Mouse (Mus musculus): Measurements from ENCODE around the gene Hoxd11. TPM values are rescaled to one million over a fixed set of nuclear protein-coding genes. Genes with fewer than 3 reads are reported as not detected.

Gene Hoxd11
- polyA plus RNA-seq, 1 experiment from 2014 or later = 3.6 TPM

GRCm38 (mm10) chr2:74660421-74661375, 18.7 kb upstream of the Hoxd11 start:
- Histone ChIP-seq H3K9me3 (ENCODE audit: control insufficient read depth, low read length) (no peaks in the 10 kb centered on the region), H3K4me3 (ENCODE audit: low read depth, low read length) (no peak overlapping the region), H3K27me3 (replicated peaks; ENCODE audit: control insufficient read depth, insufficient read depth, low read length) (peaks cover 100% of the 10 kb centered on the region), H3K9ac (ENCODE audit: low read length) (no peak overlapping the region), H3K27ac (ENCODE audit: low read depth) (no peak overlapping the region), H3K36me3 (ENCODE audit: control insufficient read depth, insufficient read depth, low read length) (no peaks in the 10 kb centered on the region), H3K4me2 (ENCODE audit: low read length) (no peak overlapping the region), H3K4me1 (replicated peaks; ENCODE audit: control insufficient read depth, insufficient read depth, low read length) (peaks cover 5% of the 10 kb centered on the region)
- DNase-seq (ENCODE audit: low spot score) = peak; percentile 70
- no peak for ATAC-seq (replicated peaks; ENCODE audit: low FRiP score, low TSS enrichment, low read depth)
- WGBS = 2% methylated on average over 30 of the region's 30 CpGs

GRCm38 (mm10) chr2:74661685-74662084, 17.7 kb upstream of the Hoxd11 start:
- H3K36me3 ChIP-seq (ENCODE audit: control insufficient read depth, insufficient read depth, low read length) = no peaks in the 10 kb centered on the region
- no peak for ATAC-seq (replicated peaks; ENCODE audit: low FRiP score, low TSS enrichment, low read depth)
- peak; percentile 87 for DNase-seq (ENCODE audit: low spot score)
- H3K4me2 ChIP-seq (ENCODE audit: low read length) = peak overlapping the region; percentile 39
- no peak overlapping the region for H3K9ac ChIP-seq (ENCODE audit: low read length)
- WGBS = 1% methylated on average over 14 of the region's 14 CpGs
- H3K4me3 ChIP-seq (ENCODE audit: low read depth, low read length) = peak overlapping the region; percentile 21
- peaks cover 100% of the 10 kb centered on the region for H3K27me3 ChIP-seq (replicated peaks; ENCODE audit: control insufficient read depth, insufficient read depth, low read length)
- H3K4me1 ChIP-seq (replicated peaks; ENCODE audit: control insufficient read depth, insufficient read depth, low read length) = no peaks in the 10 kb centered on the region; the same call in 1 of the 2 replicates
- H3K9me3 ChIP-seq (ENCODE audit: control insufficient read depth, low read length) = no peaks in the 10 kb centered on the region
- no peak overlapping the region for H3K27ac ChIP-seq (ENCODE audit: low read depth)

- ATAC-seq (replicated peaks; ENCODE audit: low FRiP score, low TSS enrichment, low read depth) (no peak), DNase-seq (ENCODE audit: low spot score) (peak; percentile 73)
- peaks cover 6% of the 10 kb centered on the region for H3K4me1 ChIP-seq (replicated peaks; ENCODE audit: control insufficient read depth, insufficient read depth, low read length)
- no peak overlapping the region for H3K27ac ChIP-seq (ENCODE audit: low read depth)
- H3K9ac ChIP-seq (ENCODE audit: low read length) = no peak overlapping the region
- H3K4me3 ChIP-seq (ENCODE audit: low read depth, low read length) = no peak overlapping the region
- H3K9me3 ChIP-seq (ENCODE audit: control insufficient read depth, low read length) = no peaks in the 10 kb centered on the region
- no peaks in the 10 kb centered on the region for H3K36me3 ChIP-seq (ENCODE audit: control insufficient read depth, insufficient read depth, low read length)
- WGBS = 5% methylated on average over 18 of the region's 18 CpGs
- no peak overlapping the region for H3K4me2 ChIP-seq (ENCODE audit: low read length)
- peaks cover 100% of the 10 kb centered on the region for H3K27me3 ChIP-seq (replicated peaks; ENCODE audit: control insufficient read depth, insufficient read depth, low read length)
Observed at GRCm38 (mm10) chr2:74663291-74663925, 15.9 kb upstream of the Hoxd11 start.

- H3K9me3 ChIP-seq (ENCODE audit: control insufficient read depth, low read length) = no peaks in the 10 kb centered on the region
- WGBS = 4% methylated on average over 7 of the region's 7 CpGs
Observed at GRCm38 (mm10) chr2:74666411-74666810, 12.9 kb upstream of the Hoxd11 start.

GRCm38 (mm10) chr2:74667191-74667841, 12.0 kb upstream of the Hoxd11 start:
- Histone ChIP-seq H3K4me3 (ENCODE audit: low read depth, low read length) (no peak overlapping the region), H3K36me3 (ENCODE audit: control insufficient read depth, insufficient read depth, low read length) (no peaks in the 10 kb centered on the region), H3K4me1 (replicated peaks; ENCODE audit: control insufficient read depth, insufficient read depth, low read length) (peaks cover 6% of the 10 kb centered on the region; the same call in 1 of the 2 replicates), H3K27me3 (replicated peaks; ENCODE audit: control insufficient read depth, insufficient read depth, low read length) (peaks cover 100% of the 10 kb centered on the region), H3K4me2 (ENCODE audit: low read length) (no peak overlapping the region; the same call in 1 of the 2 replicates), H3K9ac (ENCODE audit: low read length) (no peak overlapping the region), H3K9me3 (ENCODE audit: control insufficient read depth, low read length) (no peaks in the 10 kb centered on the region), H3K27ac (ENCODE audit: low read depth) (no peak overlapping the region)
- no peak for ATAC-seq (replicated peaks; ENCODE audit: low FRiP score, low TSS enrichment, low read depth)
- whole genome bisulfite sequencing = 1% methylated on average over 36 of the region's 36 CpGs
- DNase-seq (ENCODE audit: low spot score) = peak; percentile 76

More at GRCm38 (mm10) chr2:74666411-74666810, 12.9 kb upstream of the Hoxd11 start:
- peaks cover 100% of the 10 kb centered on the region for H3K27me3 ChIP-seq (replicated peaks; ENCODE audit: control insufficient read depth, insufficient read depth, low read length)
- DNase-seq (ENCODE audit: low spot score) (peak; percentile 55), ATAC-seq (replicated peaks; ENCODE audit: low FRiP score, low TSS enrichment, low read depth) (no peak)
- H3K4me1 ChIP-seq (replicated peaks; ENCODE audit: control insufficient read depth, insufficient read depth, low read length) = peaks cover 6% of the 10 kb centered on the region; the same call in 1 of the 2 replicates
- no peak overlapping the region for H3K9ac ChIP-seq (ENCODE audit: low read length)
- H3K27ac ChIP-seq (ENCODE audit: low read depth) = no peak overlapping the region
- H3K4me2 ChIP-seq (ENCODE audit: low read length) = no peak overlapping the region
- no peak overlapping the region for H3K4me3 ChIP-seq (ENCODE audit: low read depth, low read length)
- no peaks in the 10 kb centered on the region for H3K36me3 ChIP-seq (ENCODE audit: control insufficient read depth, insufficient read depth, low read length)

- Histone ChIP-seq H3K36me3 (ENCODE audit: control insufficient read depth, insufficient read depth, low read length) (no peaks in the 10 kb centered on the region), H3K9me3 (ENCODE audit: control insufficient read depth, low read length) (no peaks in the 10 kb centered on the region), H3K27ac (ENCODE audit: low read depth) (no peak within 1 kb of the TSS), H3K4me3 (ENCODE audit: low read depth, low read length) (peak within 1 kb of the TSS; percentile 37), H3K4me1 (replicated peaks; ENCODE audit: control insufficient read depth, insufficient read depth, low read length) (peaks cover 6% of the 10 kb centered on the region; the same call in 1 of the 2 replicates), H3K4me2 (ENCODE audit: low read length) (peak within 1 kb of the TSS; percentile 54), H3K27me3 (replicated peaks; ENCODE audit: control insufficient read depth, insufficient read depth, low read length) (peaks cover 100% of the 10 kb centered on the region), H3K9ac (ENCODE audit: low read length) (peak within 1 kb of the TSS; percentile 25; the same call in 1 of the 2 replicates)
- DNase-seq (ENCODE audit: low spot score) (peak; percentile 68), ATAC-seq (replicated peaks; ENCODE audit: low FRiP score, low TSS enrichment, low read depth) (peak; percentile 70)
- WGBS = under 1% methylated on average over 35 of the region's 51 CpGs
Observed at GRCm38 (mm10) chr2:74667842-74668357, 11.5 kb upstream of the Hoxd11 start, which contains the start of gene Hoxd13. Gene Hoxd13 (plus strand): TSS chr2:74668310.

GRCm38 (mm10) chr2:74668370-74669229, 10.8 kb upstream of the Hoxd11 start:
- Histone ChIP-seq H3K9ac (ENCODE audit: low read length) (peak overlapping the region; percentile 25; the same call in 1 of the 2 replicates), H3K27me3 (replicated peaks; ENCODE audit: control insufficient read depth, insufficient read depth, low read length) (peaks cover 100% of the 10 kb centered on the region), H3K27ac (ENCODE audit: low read depth) (no peak overlapping the region), H3K4me2 (ENCODE audit: low read length) (peak overlapping the region; percentile 54), H3K9me3 (ENCODE audit: control insufficient read depth, low read length) (no peaks in the 10 kb centered on the region), H3K4me1 (replicated peaks; ENCODE audit: control insufficient read depth, insufficient read depth, low read length) (peaks cover 6% of the 10 kb centered on the region; the same call in 1 of the 2 replicates), H3K36me3 (ENCODE audit: control insufficient read depth, insufficient read depth, low read length) (no peaks in the 10 kb centered on the region), H3K4me3 (ENCODE audit: low read depth, low read length) (peak overlapping the region; percentile 37)
- WGBS = under 1% methylated on average over 68 of the region's 74 CpGs
- DNase-seq (ENCODE audit: low spot score) (peak; percentile 81), ATAC-seq (replicated peaks; ENCODE audit: low FRiP score, low TSS enrichment, low read depth) (peak; percentile 26)
